Mouse (Mus musculus) midbrain, embryonic 14.5 days (tissue): Measurements from ENCODE around the gene Gas8. TPM values are rescaled to one million over a fixed set of nuclear protein-coding genes. Genes with fewer than 3 reads are reported as not detected.
A peak's percentile ranks its signal among the peaks of the same experiment; 100 is the strongest.
"Not testable (repeated sequence)": the region's sequence is repeated elsewhere in the genome, so short reads cannot be mapped to it uniquely, and the experiment has no call there.

Source experiments
- ATAC-seq: fragments of 200-750 bp; cut with Nextera tagmentation; 2 replicates; pipeline ENCODE4 v1.8.0; 2017; ENCODE audit warnings: moderate number of reproducible peaks, moderate library complexity; ENCODE audit not compliant: low FRiP score, low TSS enrichment
- DNase-seq: peaks from one replicate; pipeline ENCODE4 v3.0.0-alpha.2; 2015
- H3K27ac ChIP-seq: fragments of 300-500 bp; sonication (generic); replicated peaks from 2 replicates; pipeline ENCODE4 v1.5.1; 2014; ENCODE audit warnings: mild to moderate bottlenecking, low read depth, low read length, moderate library complexity
- H3K27me3 ChIP-seq: fragments of 300-500 bp; sonication (generic); 2 replicates; pipeline ENCODE4 v1.6.1; 2014; ENCODE audit warnings: low read length, control low read depth, mixed read lengths; ENCODE audit not compliant: control insufficient read depth, insufficient read depth
- H3K36me3 ChIP-seq: fragments of 300-500 bp; sonication (generic); 2 replicates; pipeline ENCODE4 v1.6.1; 2014; ENCODE audit warnings: low read length, control low read depth; ENCODE audit not compliant: control insufficient read depth, insufficient read depth
- H3K4me1 ChIP-seq: fragments of 300-500 bp; sonication (generic); 2 replicates; pipeline ENCODE4 v1.6.1; 2014; ENCODE audit warnings: mild to moderate bottlenecking, antibody characterized with exemption, low read length, control low read depth; ENCODE audit not compliant: control insufficient read depth, insufficient read depth
- H3K4me2 ChIP-seq: fragments of 300-500 bp; sonication (generic); 2 replicates; pipeline ENCODE4 v1.6.1; 2014; ENCODE audit warnings: mild to moderate bottlenecking, low read length, moderate library complexity
- H3K4me3 ChIP-seq: fragments of 300-500 bp; sonication (generic); replicated peaks from 2 replicates; pipeline ENCODE4 v1.5.1; 2014; ENCODE audit warnings: low read depth, low read length
- H3K9ac ChIP-seq: fragments of 300-500 bp; sonication (generic); replicated peaks from 2 replicates; pipeline ENCODE4 v1.6.1; 2014; ENCODE audit warnings: mild to moderate bottlenecking, low read length, moderate library complexity
- H3K9me3 ChIP-seq: fragments of 300-500 bp; sonication (generic); 2 replicates; pipeline ENCODE4 v1.6.1; 2016; ENCODE audit warnings: low read length, control low read depth, mixed read lengths; ENCODE audit not compliant: control insufficient read depth
- WGBS: fragments of 180-500 bp; shearing (Covaris S2); extraction: QIAGEN DNeasy Blood & Tissue Kit; methylation state at CpG from one replicate; pipeline ENCODE4 v1.1.7; 2014; 5-methylcytosine and 5-hydroxymethylcytosine counted together
- polyA plus RNA-seq: library from polyadenylated mRNA; unstranded; fragments of >200 nt; fragmentation: Nextera tagmentation; extraction: Ambion mirVana; gene quantifications from 2 replicates; pipeline ENCODE4 v1.2.1, GENCODE M21; 2014

Gene Gas8
- polyA plus RNA-seq = 38.6 and 41.9 TPM in 2 replicates

DNA sequence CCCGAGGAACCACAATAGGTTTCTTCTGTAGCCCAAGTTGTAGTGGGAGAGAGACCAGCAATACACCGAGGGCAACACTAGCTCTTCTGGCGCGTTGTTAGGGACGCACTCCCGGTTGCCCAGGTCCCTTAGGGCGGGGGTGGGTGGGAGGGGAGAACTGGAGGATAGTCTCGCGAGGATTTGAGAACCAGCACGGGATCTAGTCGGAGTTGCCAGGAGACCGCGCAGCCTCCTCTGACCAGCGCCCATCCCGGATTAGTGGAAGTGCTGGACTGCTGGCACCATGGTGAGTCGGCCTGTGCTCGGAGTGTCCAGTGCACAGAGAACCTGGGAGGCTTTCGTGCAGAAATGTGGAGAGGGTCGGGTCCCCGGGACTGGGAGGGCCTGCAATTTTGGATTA lies at the start of gene Gas8:
Gas8 (plus strand) TSS at position 168 of the 400 bp plus-strand sequence.
- ATAC-seq = peak; percentile 85
- peak; percentile 96 for DNase-seq
- Histone ChIP-seq H3K4me2 (peak within 1 kb of the TSS; percentile 91), H3K4me3 (peak within 1 kb of the TSS; percentile 64), H3K36me3 (peaks cover 28% of the 10 kb centered on the region), H3K9ac (peak within 1 kb of the TSS; percentile 78), H3K27me3 (no peaks in the 10 kb centered on the region), H3K4me1 (peaks cover 11% of the 10 kb centered on the region), H3K27ac (peak within 1 kb of the TSS; percentile 71), H3K9me3 (no peaks in the 10 kb centered on the region)
- WGBS = under 1% methylated on average over 20 of the region's 20 CpGs

DNA sequence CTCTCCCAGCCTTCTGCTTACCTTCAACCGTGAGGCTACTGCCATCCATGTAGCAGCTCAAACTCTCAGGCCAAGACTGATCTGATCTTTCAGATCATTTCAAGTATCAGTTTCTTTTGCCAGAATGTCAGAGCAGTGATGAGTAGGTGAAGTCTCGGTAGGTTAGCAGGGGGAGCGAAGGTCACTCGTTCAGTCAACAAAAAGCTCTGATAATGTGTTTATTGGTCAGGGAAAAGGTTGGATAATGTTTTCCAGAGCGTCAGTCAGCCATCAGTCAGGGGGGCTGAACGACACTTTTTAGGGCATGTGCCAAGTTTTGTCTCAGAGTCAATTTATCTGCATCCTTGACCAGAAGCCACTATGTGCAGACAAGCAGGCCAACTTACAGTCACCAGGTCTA lies 45.6 kb upstream of the Gas8 start:
- not testable (repeated sequence) for H3K27ac ChIP-seq, H3K27me3 ChIP-seq, ATAC-seq, H3K4me1 ChIP-seq, H3K4me3 ChIP-seq, H3K4me2 ChIP-seq, H3K9ac ChIP-seq, DNase-seq, H3K9me3 ChIP-seq, H3K36me3 ChIP-seq
- WGBS = 79% methylated on average over 6 of the region's 6 CpGs

DNA sequence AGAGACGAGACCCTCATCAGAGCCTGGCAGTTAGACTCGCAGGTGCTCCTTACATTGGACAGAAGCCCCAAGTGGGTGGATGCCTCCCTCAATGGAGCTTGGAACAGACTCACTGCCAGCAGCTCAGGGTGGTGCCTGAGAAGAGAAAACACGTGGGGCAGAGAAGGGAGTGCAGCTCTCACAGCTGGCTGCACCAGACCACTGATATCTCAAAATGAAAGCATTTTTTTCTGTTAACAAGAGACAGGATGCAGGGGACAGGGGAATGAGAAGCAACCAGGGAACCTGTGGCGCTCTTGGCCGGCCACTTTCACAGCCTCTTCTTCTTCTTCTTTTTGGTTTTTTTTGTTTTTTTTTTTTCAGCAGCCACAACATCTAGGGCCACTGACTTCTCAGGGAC lies 44.1 kb upstream of the Gas8 start:
- H3K4me3 ChIP-seq, H3K9me3 ChIP-seq, H3K36me3 ChIP-seq, H3K4me2 ChIP-seq, H3K27me3 ChIP-seq, H3K27ac ChIP-seq, H3K9ac ChIP-seq, ATAC-seq, DNase-seq: not testable (repeated sequence)
- H3K4me1 ChIP-seq = peaks cover 14% of the 10 kb centered on the region
- WGBS = 65% methylated on average over 5 of the region's 5 CpGs

DNA sequence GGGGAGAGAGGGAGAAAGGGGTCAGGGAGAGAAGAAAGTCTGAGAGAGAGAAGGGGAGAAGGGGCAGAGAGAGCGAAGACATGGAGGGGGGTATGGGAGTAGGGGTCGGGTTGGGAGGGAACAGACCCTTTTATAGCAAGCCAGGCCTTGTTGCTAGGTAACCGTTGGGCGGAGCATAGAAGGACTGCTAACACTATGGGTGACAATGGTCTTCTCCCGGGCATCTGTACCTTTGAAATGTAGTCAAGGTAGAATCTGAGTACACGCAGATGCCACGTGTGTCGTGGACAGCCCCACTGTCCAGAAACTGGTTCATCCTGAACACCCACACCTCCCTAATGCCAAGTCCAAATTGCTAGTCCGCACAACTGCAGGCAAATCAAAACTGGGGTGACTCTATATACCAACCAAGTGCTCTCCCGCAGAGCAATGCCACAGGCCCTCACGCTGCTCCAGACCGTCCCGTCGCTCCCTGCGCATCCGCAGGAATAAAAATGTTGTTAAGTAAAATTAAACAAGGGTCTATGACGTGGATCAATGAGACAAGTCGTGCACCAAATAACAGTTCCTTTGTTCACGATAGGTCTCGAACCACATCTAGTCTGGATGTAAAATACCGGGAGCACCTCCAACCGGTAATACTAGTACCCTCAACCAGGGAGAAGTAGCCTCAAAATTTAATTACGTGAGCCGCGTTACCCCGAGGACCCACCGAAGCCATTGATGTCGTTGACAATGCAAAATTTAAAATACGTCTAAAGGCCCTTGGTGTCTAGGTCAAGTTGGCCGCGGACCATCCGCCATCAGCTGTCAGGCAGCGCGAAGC lies 41.5 kb upstream of the Gas8 start:
- H3K4me2 ChIP-seq = peak overlapping the region; percentile 65
- 7% methylated on average over 34 of the region's 34 CpGs for WGBS
- ATAC-seq = peak; percentile 72

DNA sequence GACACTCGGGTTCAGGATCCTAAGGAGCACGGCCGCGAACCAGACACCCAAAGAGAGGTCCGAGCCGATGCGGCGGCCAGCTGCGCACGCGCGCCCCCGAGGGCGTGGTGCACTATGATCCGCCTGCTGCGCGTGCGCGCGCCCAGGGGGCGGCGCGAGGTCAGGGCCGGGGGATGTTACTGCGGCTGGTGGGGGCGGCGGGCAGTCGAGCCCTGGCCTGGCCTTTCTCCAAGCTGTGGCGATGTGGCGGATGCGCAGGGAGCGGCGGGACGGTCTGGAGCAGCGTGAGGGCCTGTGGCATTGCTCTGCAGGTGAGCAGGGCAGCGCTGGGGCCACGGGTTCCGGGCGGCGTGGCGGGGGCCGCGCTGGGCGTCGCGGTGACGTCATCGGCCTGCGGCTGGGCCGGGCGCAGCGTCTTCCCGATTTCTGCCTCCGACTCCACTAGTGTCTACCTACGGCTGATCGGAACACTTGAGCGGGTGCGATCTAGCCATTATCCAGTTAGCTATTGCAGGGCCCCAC lies 40.8 kb upstream of the Gas8 start, which contains the start of gene Afg3l1:
Afg3l1 (plus strand) TSS at position 167 of the 522 bp plus-strand sequence.
- Histone ChIP-seq H3K36me3 (peaks cover 27% of the 10 kb centered on the region), H3K4me3 (peak within 1 kb of the TSS; percentile 81), H3K4me1 (peaks cover 14% of the 10 kb centered on the region), H3K9ac (peak within 1 kb of the TSS; percentile 75), H3K27me3 (no peaks in the 10 kb centered on the region), H3K4me2 (peak within 1 kb of the TSS; percentile 65), H3K27ac (peak within 1 kb of the TSS; percentile 98), H3K9me3 (no peaks in the 10 kb centered on the region)
- ATAC-seq (peak; percentile 91), DNase-seq (peak; percentile 97)
- WGBS = under 1% methylated on average over 58 of the region's 58 CpGs

More for the DNA sequence above, 41.5 kb upstream of the Gas8 start:
- Histone ChIP-seq H3K36me3 (peaks cover 21% of the 10 kb centered on the region), H3K9me3 (no peaks in the 10 kb centered on the region), H3K4me1 (peaks cover 14% of the 10 kb centered on the region), H3K4me3 (peak overlapping the region; percentile 81), H3K27ac (peak overlapping the region; percentile 98), H3K9ac (peak overlapping the region; percentile 75), H3K27me3 (no peaks in the 10 kb centered on the region)
- peak; percentile 74 for DNase-seq

DNA sequence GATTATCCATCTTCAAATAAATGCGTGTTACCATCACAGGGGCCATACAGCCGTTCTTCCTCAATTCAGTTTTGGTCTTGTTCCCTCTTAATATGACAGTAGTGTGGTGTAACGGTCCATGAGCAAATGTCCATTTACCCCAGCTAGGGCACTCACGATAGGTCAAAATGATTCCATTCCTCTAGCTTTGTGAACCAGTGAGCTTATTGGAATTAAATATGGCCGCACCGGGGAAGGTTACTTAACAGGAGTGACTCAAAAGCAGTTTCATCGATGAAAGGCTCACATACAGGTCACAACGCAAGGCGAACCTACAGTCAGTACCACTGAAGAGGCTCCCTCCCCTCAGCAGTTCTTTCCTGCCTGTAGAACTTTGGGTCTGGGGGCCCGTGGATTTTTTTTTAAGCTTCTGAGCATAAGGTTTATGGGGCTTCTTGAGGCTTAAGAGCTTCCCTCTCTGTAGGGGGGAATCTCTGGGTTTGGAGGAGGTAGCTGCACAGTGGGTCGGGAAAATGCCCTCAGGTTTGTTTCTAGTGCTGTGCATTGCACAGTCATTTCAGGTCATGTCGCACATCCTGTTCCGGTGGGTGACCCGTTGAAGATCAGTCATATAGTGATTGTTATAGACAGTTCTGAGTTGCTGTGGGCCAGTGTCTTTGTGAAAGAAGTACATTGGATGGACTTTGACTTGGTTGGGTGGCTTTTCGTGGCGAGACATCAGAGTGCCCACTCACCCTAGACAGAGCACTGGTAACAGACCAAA lies 40.0 kb upstream of the Gas8 start:
- Histone ChIP-seq H3K9ac (peak overlapping the region; percentile 75), H3K9me3 (no peaks in the 10 kb centered on the region), H3K4me2 (peak overlapping the region; percentile 65), H3K4me1 (peaks cover 14% of the 10 kb centered on the region), H3K4me3 (peak overlapping the region; percentile 81), H3K36me3 (peaks cover 32% of the 10 kb centered on the region), H3K27me3 (no peaks in the 10 kb centered on the region), H3K27ac (peak overlapping the region; percentile 98)
- ATAC-seq = no peak
- peak; percentile 54 for DNase-seq
- WGBS = 39% methylated on average over 16 of the region's 16 CpGs

DNA sequence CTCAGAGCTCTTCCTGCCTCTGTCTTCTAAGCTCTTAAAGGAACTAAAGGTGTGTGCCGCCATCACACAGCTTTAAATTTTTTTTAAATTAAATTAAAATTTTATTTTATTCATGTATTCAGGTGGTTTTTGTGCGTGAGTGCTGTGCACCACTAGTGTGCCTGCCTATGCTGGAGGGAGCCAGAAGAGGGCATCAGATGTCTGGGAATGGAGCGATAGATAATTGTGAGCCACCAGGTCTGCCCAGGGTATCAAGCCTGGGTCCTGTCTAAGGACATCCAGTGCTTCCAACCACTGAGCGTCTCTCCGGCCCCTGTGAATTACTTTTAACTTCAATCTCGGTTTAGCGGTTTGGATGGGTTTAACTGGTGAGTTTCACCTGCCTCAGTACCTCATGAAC lies 36.0 kb upstream of the Gas8 start:
- Histone ChIP-seq H3K4me2 (no peak overlapping the region), H3K36me3 (peaks cover 66% of the 10 kb centered on the region)
- no peak for ATAC-seq

DNA sequence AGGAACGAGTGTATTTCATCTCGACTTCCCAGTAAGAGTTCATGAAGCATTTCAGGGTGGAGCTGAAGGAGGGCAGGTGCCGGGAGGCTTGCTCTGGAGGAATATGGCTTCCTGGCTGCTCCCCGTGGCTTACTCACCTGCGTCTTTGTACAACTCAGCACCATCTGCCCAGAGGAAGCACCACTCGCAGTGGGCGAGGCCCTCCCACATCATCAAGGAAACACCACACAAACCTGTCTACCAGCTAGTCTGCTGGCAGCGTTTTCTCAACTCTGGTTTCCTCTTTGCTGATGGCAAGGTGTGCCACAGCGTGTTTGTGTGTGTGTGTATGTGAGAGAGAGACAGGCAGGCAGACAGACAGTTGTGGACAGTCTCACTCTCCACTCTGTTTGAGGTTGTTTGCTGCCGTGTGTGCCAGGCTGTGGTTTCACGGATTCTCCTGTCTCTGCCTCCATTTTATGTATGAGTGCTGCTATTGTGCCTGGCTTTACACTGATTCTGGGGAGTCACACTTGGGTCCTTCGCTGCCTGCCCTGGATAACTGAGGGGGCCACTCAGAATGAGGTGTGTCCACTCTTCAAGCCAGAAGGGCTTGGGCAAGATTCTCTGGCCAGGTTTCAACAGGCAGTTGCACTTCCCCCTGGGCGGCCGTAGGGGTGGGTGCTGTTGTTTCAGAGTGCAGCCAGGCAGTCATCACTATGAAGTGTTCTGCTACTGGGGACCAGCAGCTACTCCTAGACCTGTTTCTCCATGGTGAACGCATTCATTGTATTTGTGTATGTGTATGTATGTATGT lies 27.2 kb upstream of the Gas8 start:
- no peak for ATAC-seq
- Histone ChIP-seq H3K27ac (no peak overlapping the region), H3K9ac (no peak overlapping the region), H3K4me3 (no peak overlapping the region), H3K4me1 (no peaks in the 10 kb centered on the region), H3K9me3 (no peaks in the 10 kb centered on the region), H3K27me3 (no peaks in the 10 kb centered on the region), H3K36me3 (peaks cover 95% of the 10 kb centered on the region), H3K4me2 (no peak overlapping the region)
- WGBS = 95% methylated on average over 15 of the region's 15 CpGs
- DNase-seq = no peak

More for the DNA sequence above, 36.0 kb upstream of the Gas8 start:
- H3K9ac ChIP-seq = no peak overlapping the region
- H3K4me1 ChIP-seq = peaks cover 11% of the 10 kb centered on the region
- WGBS = 89% methylated on average over 7 of the region's 7 CpGs
- no peak for DNase-seq
- H3K27me3 ChIP-seq = no peaks in the 10 kb centered on the region
- H3K27ac ChIP-seq = no peak overlapping the region
- no peaks in the 10 kb centered on the region for H3K9me3 ChIP-seq
- no peak overlapping the region for H3K4me3 ChIP-seq
